Mouse (Mus musculus): Measurements from ENCODE around the gene Magi2.

Magi2 gene

DNA sequence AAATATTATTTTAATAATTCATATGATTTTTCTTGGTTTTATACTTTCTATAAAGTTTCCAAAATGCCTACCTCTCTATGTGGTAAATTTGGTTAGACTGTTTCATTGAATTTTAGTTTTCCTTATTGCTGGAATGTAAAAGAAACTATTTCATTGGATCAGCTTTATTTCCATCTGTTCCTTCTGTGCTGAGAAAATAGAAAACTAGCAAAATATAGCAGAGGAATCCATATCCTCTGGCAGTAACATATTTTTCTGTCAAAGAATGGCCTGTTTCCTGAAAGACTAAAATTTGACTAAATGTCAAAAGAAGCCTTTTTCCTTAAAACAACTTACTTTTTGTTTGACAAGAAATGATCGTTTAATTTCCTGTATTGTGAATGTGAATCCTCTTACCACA, 552.4 kb downstream of the Magi2 start:
- no peak for DNase-seq

DNA sequence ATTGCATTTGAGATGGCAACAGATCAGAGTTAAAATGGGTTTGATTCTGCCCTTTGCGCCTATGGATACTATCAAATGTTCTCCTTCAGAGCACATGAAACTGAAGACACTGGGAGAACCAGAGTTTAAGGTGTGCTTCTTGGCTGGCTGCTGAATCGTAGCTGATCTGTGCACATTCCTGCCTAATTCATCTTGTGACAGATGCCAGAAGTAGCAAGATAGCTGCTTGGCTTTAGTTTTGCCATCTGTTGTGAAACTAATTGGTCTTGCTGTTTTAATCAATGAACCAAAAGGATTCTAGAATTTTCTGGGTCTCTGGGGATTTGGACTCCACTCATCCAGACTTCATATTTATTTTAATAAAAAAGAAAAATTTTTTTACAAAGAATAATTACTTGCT, 553.2 kb downstream of the Magi2 start:
- DNase-seq, result no peak

DNA sequence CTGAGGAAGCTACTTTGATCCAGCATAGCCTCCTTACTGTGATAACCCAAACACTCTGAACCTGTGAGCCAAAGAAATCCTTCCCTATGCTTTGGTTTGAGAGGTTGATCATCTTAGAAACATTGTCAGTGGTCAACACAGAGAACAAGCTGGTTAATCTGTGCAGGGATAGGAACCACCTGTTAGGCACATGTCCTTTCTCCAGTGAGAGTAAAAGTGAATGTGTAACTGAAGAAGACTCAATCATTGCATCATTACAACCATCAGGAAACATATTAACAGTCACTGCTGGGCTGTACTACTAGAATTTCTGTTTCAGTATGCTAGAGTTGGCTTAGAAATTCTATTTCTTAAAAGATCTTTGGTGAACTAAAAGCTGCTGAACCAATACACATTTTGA, 558.5 kb downstream of the Magi2 start:
- DNase-seq, result no peak

DNA sequence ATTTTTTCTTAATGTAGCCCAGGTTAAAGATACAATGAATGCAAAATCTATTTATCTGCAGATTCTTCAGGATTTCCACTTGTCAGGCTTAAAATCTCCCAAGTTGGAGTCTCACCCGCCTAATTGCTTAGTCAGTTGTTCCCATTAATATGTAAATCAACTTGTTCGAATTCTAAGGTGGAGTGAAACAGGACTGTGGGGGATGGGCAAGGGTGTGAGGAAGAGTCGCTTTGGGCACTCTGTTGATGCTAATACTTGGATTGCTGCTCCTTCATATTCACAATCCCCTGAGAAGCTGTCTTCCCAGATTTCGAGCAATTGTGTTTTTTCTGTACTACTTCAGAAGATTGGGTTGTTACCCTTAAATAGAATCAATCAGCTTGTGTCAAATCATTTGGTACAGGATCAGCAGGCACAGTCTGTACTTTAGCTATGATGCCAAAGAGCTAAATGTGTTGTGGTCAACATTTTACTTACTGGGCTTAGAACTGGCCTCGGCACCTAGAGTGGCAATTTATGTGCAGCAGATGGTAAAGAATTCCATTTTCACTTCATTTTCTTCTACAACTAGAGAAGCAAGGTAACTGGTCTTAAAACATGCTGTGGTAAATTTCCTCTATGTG, 560.8 kb downstream of the Magi2 start:
- DNase-seq, result no peak

DNA sequence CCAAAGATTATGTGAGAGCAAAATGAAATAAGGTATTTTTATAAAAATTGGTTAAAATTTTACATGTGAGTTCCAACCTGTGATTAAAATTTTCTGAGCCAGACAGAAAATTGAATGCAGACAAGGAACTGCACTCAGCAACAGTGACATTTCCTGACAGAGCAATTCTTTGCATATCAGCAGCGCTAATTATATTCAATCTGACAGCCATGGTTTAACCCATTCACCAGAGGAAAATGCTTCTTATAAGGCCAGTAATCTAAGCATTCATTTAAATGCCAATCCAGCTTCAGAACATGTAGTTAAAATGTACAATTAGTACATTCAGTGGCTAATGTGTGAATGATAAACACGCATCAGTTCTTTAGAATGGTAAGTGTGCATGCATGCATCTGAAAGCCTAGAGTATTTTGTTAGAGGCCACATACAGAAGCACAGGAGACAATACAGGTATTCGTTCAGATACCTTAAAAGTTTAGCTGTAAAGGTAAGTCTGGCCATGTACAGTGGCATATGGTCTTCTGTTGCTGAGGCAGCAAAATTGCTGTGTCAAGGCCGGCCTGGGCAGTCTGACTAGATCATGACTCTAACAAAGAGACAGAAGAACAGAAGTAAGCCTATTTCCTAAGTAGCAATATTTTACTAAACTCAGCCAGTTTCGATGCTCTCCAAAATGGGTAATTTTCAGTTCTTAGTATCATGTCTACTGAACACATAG, 576.4 kb downstream of the Magi2 start:
- no peak for DNase-seq

DNA sequence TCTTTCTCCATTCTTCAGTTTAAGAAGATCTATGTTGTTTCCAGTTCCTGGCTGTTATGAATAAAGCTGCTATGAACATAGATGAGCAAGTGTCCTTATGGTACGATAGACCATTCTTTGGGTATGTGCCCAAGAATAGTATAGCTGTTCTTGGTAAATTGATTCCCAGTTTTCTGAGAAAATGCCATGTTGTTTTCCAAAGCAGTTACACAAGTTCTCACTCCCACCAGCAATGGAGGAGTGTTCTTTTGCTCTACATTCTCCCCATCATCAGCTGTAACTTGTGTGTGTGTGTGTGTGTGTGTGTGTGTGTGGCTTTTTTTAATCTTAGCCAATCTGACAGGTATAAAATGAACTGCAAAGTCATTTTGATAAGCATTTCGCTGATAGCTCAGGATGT, 595.7 kb downstream of the Magi2 start:
- no peak for DNase-seq

DNA sequence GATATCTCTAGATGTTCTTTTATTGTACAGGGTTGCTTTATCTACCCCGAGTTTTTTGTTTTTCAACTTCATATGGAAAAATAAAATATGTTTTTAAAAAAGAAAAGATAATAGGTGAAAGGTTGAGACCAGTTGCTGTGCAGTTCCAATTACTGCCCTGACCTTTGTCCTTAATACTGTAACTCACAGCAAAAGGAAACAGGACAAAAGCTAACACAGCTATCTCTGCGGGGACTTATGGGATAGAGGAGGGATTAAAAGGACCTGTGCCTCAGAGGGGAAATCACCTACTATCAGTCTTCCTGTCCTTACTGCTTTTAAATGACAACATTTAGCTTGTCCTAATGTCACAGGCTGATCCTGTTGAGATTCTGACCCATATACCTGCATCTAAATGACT, 599.1 kb downstream of the Magi2 start:
- DNase-seq, result no peak

DNA sequence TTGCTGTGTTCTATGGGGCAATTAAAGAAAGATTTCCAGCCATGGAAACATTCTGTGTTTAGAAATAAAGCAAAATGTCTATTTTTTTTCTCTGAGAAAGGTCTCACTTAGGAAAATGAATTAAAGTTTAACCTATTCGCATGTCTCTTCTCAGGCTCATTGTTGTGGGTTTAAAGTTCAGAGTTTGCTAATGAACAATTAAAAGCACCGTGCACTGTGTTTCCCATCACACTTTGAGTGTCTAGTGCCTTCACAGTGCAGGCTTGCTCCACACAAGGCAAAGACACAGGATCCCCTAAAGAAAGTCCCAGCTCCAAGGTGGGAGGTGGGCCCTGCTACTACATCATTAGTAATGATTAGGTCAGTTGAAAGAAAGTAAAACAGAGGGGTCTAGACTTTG, 602.5 kb downstream of the Magi2 start:
- no peak for DNase-seq

DNA sequence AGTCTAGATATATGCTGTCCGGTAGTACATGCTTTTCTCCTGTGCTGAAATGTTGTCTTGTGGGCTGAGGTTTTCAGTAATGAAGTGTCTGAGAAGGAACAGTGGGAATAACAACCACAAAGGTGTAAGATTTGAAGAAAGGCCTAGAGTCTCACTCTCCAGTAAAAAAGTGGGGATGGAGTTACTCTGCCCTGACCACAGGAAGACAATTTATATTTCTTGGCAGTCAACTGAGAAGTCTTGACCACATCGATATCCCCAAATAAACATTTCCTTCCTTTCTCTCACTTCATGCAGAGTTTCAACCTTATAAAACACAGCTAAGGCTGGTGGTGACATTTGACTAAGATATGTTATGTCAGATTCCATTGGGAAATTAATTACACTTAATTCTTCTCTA, 636.0 kb downstream of the Magi2 start:
- DNase-seq, result no peak

DNA sequence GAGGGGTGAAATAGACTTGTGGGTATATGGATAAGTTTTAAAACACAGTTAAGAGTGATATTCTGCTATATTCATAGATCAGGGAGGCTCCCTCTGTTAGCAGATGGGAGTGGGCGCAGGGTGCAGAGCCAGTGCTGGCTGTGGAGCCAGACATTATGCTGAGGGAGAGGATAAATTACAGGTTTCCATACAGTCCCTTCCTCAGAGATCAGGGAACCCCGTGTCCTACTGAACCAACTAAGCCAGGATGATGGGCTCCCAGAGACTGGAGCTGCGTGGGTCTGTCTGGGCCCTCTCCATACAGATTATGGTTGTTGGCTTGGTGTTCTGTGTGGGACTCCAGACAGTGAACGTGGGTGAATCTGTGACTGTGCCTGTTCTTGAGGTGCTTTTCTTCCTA, 643.6 kb downstream of the Magi2 start:
- DNase-seq, result no peak

DNA sequence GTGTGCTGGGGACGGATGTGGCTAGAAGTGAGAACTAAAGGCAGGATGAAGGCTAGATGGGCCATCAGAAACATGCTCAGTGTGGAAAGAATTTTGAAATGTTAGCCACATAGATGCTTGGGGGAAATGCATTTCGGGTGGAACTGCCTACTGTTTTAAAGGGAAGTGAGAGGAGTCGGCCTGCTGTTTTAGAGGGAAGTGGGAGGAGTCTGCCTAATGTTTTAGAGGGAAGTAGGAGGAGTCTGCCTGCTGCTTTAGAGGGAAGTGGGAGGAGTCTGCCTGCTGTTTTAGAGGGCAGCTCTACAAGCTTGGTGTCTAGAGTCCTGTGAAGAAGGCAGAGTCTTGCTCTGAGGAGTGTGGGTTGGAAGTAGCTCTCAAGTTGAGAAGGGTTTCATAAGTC, 664.9 kb downstream of the Magi2 start:
- no peak for DNase-seq

DNA sequence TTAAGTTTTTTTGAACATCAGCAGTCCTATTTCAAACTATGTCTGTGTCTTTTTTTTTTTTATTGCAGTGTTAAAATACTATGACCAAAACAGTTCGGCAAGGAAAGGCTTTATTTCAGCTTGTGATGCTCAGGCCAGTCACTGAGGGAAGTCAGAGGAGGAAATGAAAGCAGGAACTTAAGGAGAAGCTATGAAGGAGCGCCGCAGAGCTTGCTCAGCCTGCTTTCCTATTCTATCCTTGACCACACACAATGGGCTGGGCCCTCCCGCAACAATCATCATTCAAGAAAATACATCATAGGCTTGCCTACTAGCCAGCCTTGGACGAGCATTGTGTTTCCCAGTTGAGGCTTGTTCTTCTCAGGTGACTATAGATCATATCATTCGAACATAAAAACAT, 669.1 kb downstream of the Magi2 start:
- no peak for DNase-seq

DNA sequence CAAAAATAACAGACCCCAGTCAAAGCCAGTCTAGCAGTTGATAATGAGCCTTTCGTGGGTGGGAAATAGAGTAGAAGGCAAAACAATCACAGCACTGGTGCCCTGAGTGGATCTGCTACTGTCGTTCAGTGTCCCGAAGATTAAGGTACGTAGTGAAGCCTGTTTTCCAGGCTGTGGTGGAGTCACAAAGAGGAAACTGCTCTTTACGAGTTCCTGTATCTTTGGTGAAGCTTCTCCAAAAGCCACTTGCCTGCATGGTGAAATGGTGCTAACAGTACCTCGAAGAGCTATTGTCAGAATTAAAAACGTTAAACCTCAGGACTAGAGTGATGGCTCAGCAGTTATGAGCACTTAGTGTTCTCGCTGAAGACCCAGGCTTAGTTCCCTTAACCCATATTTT, 674.8 kb downstream of the Magi2 start:
- DNase-seq, result no peak

DNA sequence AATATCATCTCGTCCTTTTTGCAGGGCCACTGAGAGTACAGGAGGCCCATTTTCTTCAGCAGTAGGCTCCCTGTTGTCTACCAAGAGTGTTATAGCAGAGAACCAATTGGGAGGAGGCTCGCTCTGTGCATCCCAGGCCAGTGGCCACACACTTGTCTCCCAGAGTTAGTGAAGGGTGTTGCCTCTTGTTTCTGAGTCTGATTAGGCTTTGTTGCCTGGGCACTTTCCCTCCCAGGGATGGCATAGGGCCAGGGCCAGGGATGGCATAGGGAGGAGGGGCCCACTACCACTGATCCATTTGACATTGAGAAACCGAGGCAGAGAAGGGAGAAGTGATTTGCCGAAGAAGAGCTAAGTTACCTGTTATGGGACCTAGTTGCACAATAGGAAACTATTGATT, 679.8 kb downstream of the Magi2 start:
- DNase-seq, result no peak

DNA sequence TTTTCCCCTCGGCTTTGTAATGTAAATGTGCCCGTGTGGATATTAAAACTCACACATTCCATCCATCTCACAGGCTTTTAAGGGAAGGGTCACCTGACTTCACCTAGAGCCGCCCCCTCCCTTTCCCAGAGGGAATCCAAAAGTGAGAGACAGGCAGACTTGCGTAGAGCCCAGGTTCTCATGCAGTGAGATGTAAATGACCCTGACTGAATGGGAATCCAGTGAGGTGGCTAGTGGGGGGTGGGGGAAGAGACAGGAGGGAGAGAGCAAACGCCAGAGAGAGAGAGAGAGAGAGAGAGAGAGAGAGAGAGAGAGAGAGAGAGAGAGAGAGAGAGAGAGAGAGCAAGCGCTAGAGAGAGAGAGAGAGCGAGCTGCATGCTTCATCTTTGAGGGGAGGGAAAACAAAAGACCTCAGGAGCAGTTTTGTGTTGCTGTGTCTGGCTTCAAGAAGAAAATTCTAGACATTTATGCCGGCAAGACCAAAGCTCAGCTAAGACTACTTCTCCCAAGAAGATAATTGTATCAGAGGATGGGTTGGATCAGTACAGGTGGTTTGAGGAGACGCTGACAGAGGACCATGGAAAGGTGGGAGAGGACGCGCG, 680.6 kb downstream of the Magi2 start:
- DNase-seq, result no peak

DNA sequence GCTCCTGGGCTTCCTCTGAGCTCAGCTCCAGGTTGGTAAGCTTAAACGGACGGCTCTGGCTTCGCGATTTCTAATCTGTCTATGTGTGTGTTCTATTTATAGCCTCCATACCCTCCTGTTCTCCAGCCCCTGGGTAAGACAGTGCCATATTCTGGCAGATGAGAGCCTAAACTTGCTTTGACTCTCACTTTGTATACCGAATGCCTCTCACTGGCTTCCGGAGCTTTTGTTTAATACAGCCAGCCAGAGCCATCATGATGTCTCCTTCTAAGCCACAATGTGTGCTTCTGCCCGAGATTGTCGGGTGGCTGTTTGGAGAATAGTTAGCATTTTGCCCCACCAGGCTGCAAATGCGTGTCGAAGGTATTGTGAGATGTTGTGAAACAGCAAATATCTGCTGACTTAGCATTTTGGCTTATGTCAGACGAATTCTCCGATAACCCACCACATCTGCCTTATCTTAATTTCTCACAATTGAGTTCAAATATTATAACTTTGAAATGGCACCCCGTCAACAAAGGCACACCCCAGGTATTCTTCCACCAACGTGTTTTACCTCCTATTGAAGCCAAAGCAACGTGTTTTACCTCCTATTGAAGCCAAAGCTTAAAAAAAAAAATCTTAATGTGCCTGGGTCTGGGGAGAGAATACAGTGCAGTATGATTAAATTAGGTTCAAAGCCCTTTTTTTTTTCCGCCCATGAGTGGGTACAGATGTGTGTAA, 681.3 kb downstream of the Magi2 start:
- no peak for DNase-seq

DNA sequence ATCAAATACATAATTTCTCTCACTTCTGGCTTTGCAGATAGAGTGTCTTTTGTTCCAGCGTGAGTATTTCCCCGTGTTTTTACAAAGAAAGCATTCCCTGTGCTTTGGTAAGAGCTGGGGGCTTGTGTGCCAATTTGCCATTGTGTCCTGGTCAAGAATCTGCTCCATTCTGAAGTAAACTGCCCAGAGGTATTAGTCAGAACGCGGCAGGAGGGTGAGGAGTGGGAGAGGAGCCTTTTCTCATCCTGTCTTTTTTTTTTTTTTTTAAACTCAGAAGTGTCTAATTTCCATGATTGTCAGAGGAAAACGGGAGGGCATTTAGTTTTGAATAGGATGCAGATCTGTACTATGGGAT, 681.8 kb downstream of the Magi2 start:
- no peak for DNase-seq

DNA sequence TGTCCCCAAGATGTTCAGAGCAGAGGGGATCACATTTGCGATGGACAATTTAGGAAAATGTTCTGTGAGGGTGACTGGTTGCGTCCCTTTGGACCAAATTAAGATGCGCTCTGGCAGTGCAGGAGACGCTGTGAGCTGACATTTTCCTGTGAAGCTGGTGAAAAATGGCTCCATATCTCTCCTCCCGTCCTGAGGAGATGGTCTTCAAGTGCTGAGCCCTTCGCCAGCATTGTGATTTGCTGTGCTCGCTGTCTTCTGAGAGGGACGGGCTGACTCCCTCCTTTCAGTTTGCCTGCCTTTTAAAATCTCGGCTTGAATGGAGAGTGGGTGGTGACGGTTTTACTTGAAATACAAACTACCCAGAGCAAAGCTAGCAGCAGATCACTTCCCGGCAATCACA, 682.2 kb downstream of the Magi2 start:
- no peak for DNase-seq

DNA sequence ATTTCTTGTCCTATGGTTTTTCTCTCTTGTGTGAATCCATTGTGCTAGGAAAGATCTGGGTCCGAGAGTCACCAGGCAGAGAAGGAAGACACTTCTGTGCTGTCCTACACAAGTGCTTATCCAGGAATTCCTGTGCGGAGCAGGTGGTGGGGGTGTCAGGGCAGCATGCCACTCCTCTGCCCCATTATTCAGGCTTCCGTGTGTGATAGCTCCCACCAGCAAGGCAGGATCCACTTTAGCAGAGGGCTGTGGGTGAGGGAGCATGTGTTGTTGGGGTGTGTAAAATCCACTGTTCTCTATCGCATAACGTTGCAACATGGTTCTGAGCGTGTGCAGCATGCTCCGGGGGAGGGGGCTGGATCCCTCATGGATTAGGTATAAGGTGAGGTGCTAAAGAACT, 682.8 kb downstream of the Magi2 start:
- DNase-seq, result no peak

DNA sequence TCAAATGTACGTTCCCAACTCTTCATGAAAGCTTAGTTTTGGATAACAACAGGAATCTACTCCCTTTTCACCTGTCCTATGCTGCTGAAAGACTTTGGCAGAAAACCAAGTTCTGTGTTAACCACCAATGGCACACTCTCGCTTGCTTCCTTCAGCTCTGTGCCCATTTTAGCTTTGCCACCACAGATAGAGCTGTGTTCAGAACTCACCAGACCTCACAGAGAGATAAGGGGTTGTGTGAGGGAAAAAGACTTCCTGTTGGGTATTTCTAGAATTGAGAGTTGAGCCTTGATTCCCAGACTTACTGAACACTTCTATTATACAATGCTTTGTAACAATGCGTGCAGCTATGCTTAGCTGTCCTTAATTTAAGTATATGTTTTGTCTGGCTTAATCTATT, 705.3 kb downstream of the Magi2 start:
- no peak for DNase-seq

DNA sequence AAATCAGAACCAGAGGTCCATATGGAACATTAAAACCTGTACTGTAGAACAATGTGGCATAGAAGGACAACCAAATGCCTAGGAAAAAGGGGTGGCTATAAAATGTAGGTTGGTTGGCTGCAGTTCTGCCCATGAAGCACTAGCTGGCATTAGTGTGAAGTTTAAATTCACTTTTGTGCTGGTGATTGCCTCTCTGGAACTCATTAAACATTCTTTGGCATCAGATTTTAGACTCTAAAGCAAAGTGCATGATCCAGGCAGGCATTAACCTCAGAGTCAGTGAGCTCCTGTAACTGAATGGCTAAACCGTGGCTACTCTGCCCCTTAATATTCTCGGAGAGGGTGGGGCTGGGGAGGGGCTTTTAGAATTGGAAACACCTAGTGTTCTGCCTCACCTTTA, 706.4 kb downstream of the Magi2 start:
- DNase-seq, result peak; percentile 29

DNA sequence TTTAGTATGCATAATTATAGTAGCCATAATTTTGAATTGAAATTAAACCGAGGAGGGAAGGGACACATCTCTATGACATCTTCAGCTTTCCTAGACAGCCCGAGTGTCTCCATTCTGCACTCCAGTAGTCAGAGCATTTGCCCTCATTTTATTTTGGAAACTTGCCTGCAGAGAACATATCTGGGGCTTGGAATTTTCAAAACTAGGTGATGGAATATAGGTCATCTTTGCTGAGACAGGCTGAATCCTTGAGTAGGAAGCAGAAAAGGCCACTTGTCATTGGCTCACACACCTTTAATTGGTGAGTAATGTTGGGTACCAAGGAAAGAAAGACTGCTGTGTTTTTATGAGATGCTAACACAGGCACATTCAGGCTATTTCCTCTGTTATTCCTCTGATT, 724.3 kb downstream of the Magi2 start:
- no peak for DNase-seq

DNA sequence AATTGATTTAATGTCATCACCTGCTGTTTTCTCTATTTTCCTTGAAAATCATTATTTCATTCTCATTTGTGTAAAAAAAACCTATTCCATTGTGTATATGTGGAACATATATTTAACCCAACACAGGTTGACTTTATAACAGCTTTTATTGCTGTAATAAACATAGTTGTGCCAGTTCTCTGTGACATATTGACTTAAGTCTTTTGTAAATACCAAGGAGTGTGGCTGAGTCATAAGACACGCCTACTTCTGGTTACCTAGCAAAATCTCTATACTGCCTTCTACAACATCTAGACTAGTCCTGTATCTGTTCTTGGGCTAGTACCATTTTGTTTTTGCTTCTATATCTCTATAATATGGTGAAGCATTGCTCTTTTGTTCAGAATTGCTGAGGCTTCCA, 737.3 kb downstream of the Magi2 start:
- no peak for DNase-seq

DNA sequence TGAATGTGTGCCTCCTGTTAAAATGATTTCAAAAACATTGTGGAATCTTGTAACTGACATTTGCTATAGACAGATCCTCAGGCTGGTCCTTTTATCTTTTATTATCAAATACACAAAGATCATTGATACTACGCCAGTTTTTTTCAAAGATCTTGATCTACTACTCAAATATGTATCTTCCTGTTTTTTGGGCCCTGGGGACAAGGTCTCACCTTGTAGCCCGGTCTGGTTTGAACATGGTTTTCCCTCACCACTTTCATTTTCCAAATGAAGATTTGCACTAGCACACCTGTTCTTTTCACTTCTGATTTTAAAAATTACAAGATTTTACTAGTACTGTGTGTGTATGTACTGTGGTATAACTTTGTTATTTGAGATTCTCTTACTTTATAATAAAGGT, 745.9 kb downstream of the Magi2 start:
- no peak for DNase-seq

Data from kidney, postnatal 10 days (tissue).